Mouse (Mus musculus) liver, embryonic 14.5 days (tissue): ENCODE measurements at regions not wholly inside any gene's neighbourhood (a gene's known extent, or its start where the extent isn't known, plus 50 kb on each side); places are given as distances from the start of the nearest gene placed in this dataset.

Experiments
- CTCF ChIP-seq: IDR thresholded peaks from 2 replicates; pipeline ENCODE4 v1.5.1; 2016; ENCODE audit warnings: antibody characterized with exemption, low read depth, control low read depth
- EP300 ChIP-seq: IDR thresholded peaks from 2 replicates; pipeline ENCODE4 v1.6.1; 2016; ENCODE audit warnings: antibody characterized with exemption, low read depth

DNA sequence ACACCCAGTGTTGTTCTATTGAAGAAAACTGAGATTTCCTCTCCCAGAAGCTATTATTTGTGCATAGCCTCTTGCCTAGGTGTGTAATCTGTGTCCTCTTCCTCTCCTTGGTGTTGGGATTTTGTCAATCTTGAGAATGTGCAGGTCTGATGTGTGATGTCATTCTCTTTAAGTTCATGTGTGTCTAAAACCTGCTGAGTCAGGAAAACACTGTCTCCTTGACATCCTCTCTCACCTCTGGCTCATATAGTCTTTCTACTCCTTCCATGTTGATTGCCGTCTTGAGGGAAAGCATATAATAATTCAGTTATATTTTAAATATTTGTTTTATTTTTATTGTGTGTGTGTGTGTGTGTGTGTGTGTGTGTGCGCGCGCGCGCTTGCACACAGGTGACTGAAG is 84.6 kb upstream of the Plxna4 start:
- TF ChIP-seq CTCF (no peak), EP300 (no peak)
